Mouse (Mus musculus) heart, embryonic 14.5 days (tissue): Measurements from ENCODE around the gene Txndc9. TPM values are rescaled to one million over a fixed set of nuclear protein-coding genes. Genes with fewer than 3 reads are reported as not detected.

ENCODE experiments used
- ATAC-seq: fragments of 200-750 bp; cut with Nextera tagmentation; 2 replicates; pipeline ENCODE4 v1.8.0; 2017; ENCODE audit warnings: low read depth, moderate TSS enrichment; ENCODE audit not compliant: insufficient number of reproducible peaks, insufficient read depth, low FRiP score
- H3K27ac ChIP-seq, 2 experiments: fragments of 200-500 bp in 1 of 2; fragments of 300-500 bp in 1 of 2; sonication (generic) in 1 of 2; replicated peaks in 1 of 2; 2 replicates each; pipeline ENCODE4 v1.5.1; 2012 to 2014; ENCODE audit warnings: low read depth in 2 of 2, low read length in 2 of 2, control low read depth in 1 of 2, mild to moderate bottlenecking in 1 of 2, mixed read lengths in 1 of 2; ENCODE audit not compliant: control insufficient read depth in 1 of 2, insufficient read depth in 1 of 2
- H3K27me3 ChIP-seq: fragments of 300-500 bp; sonication (generic); 2 replicates; pipeline ENCODE4 v1.6.1; 2014; ENCODE audit warnings: mild to moderate bottlenecking, low read length, control low read depth; ENCODE audit not compliant: control insufficient read depth, insufficient read depth
- H3K36me3 ChIP-seq: fragments of 300-500 bp; sonication (generic); 2 replicates; pipeline ENCODE4 v1.6.1; 2014; ENCODE audit warnings: mild to moderate bottlenecking, control low read depth, low read length, mixed read lengths; ENCODE audit not compliant: control insufficient read depth, insufficient read depth
- H3K4me1 ChIP-seq, 2 experiments: fragments of 200-500 bp in 1 of 2; fragments of 300-500 bp in 1 of 2; sonication (generic) in 1 of 2; 2 replicates each; pipeline ENCODE4 v1.6.1; 2012 to 2014; ENCODE audit warnings: low read length in 2 of 2, control low read depth in 1 of 2, mixed read lengths in 1 of 2; ENCODE audit not compliant: control insufficient read depth in 2 of 2, insufficient read depth in 2 of 2
- H3K4me2 ChIP-seq: fragments of 300-500 bp; sonication (generic); 2 replicates; pipeline ENCODE4 v1.6.1; 2014; ENCODE audit warnings: mild to moderate bottlenecking, low read length
- H3K4me3 ChIP-seq, 2 experiments: fragments of 200-500 bp in 1 of 2; fragments of 300-500 bp in 1 of 2; sonication (generic) in 1 of 2; 2 replicates each; pipeline ENCODE4 v1.5.1; 2012 to 2014; ENCODE audit warnings: low read length in 2 of 2, mild to moderate bottlenecking in 2 of 2, control low read depth in 1 of 2, low read depth in 1 of 2, moderate library complexity in 1 of 2; ENCODE audit not compliant: control insufficient read depth in 1 of 2, insufficient read depth in 1 of 2
- H3K9ac ChIP-seq: fragments of 300-500 bp; sonication (generic); 2 replicates; pipeline ENCODE4 v1.6.1; 2014; ENCODE audit warnings: mild to moderate bottlenecking, low read length
- H3K9me3 ChIP-seq: fragments of 300-500 bp; sonication (generic); 2 replicates; pipeline ENCODE4 v1.6.1; 2016; ENCODE audit warnings: low read length, control low read depth; ENCODE audit not compliant: control insufficient read depth
- WGBS: fragments of 180-500 bp; shearing (Covaris S2); extraction: QIAGEN DNeasy Blood & Tissue Kit; methylation state at CpG from one replicate; pipeline ENCODE4 v1.1.7; 2014; 5-methylcytosine and 5-hydroxymethylcytosine counted together
- polyA plus RNA-seq: library from polyadenylated mRNA; unstranded; fragments of >200 nt; fragmentation: Nextera tagmentation; extraction: Ambion mirVana; gene quantifications from 2 replicates; pipeline ENCODE4 v1.2.1, GENCODE M21; 2014

The Txndc9 gene
- polyA plus RNA-seq, 1 experiment from 2014 or later = 107 TPM

DNA sequence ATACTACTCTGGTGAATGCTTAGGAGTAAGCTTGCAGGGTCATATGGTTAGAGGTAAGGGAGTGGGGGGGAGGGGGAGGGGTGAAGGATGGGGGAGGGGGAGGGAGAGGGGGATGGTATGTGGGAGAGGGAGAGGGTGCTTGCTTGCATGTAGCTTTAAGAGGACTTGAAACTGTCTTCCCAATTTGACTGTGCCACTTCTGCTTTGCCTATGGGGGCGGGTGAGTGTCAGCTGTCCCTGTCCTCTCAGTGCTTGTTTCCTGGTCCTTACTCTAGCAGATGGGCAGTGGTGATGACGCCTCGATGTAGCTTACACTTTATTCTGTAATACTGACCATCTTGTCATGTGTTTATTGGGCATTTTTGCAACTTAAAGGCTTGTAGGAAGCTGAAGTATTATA is 14.4 kb upstream of the Txndc9 start:
- Histone ChIP-seq H3K27me3 (no peaks in the 10 kb centered on the region), H3K4me2 (no peak overlapping the region), H3K4me3 (no peak overlapping the region), H3K27ac (no peak overlapping the region), H3K36me3 (no peaks in the 10 kb centered on the region), H3K4me1 (no peaks in the 10 kb centered on the region; a peak in 1 of 4 replicates), H3K9ac (no peak overlapping the region), H3K9me3 (no peaks in the 10 kb centered on the region)
- 76% methylated on average over 3 of the region's 3 CpGs for WGBS
- ATAC-seq = no peak

GRCm38 (mm10) chr1:38011647-38012046 is 14.0 kb upstream of the Txndc9 start:
- Histone ChIP-seq H3K27me3 (no peaks in the 10 kb centered on the region), H3K4me2 (no peak overlapping the region), H3K36me3 (no peaks in the 10 kb centered on the region), H3K4me3 (no peak overlapping the region), H3K9ac (no peak overlapping the region), H3K4me1 (no peaks in the 10 kb centered on the region; a peak in 1 of 4 replicates), H3K27ac (no peak overlapping the region), H3K9me3 (no peaks in the 10 kb centered on the region)
- WGBS = 66% methylated on average over 6 of the region's 6 CpGs
- no peak for ATAC-seq

DNA sequence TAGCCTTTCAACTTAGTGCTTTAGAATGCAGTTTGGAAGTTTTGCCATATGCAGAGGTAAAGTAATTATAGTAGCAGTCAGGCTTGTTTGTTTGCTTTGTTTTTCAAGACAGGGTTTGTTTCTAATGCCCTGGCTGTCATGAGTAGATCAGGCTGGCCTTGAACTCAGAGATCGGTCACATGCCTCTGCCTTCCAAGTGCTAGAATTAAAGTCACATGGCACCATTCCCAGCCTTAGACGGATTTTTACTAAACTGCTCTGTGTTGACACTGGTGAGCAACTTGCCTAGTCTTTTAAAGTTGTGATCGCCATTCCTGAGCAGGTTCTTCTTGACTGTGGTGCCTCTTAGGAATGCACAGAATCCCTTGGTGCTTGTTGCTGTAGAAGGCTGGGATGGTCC is 9.0 kb upstream of the Txndc9 start:
- no peaks in the 10 kb centered on the region for H3K27me3 ChIP-seq

GRCm38 (mm10) chr1:38003046-38003445 is 5.4 kb upstream of the Txndc9 start:
- no peaks in the 10 kb centered on the region for H3K36me3 ChIP-seq
- 83% methylated on average over 3 of the region's 3 CpGs for WGBS
- no peaks in the 10 kb centered on the region for H3K27me3 ChIP-seq
- no peaks in the 10 kb centered on the region for H3K9me3 ChIP-seq
- H3K9ac ChIP-seq = no peak overlapping the region
- no peak overlapping the region for H3K4me2 ChIP-seq
- no peak overlapping the region for H3K4me3 ChIP-seq
- no peak overlapping the region for H3K27ac ChIP-seq
- H3K4me1 ChIP-seq = peaks cover 0 to 11% of the 10 kb centered on the region in 2 experiments; a peak in 2 of 4 replicates
- no peak for ATAC-seq

More for the DNA sequence above, 9.0 kb upstream of the Txndc9 start:
- H3K4me1 ChIP-seq = no peaks in the 10 kb centered on the region
- H3K4me3 ChIP-seq = no peak overlapping the region
- H3K9ac ChIP-seq = no peak overlapping the region
- no peaks in the 10 kb centered on the region for H3K9me3 ChIP-seq
- H3K27ac ChIP-seq = no peak overlapping the region
- ATAC-seq = no peak
- H3K4me2 ChIP-seq = no peak overlapping the region
- 59% methylated on average over 3 of the region's 3 CpGs for WGBS
- no peaks in the 10 kb centered on the region for H3K36me3 ChIP-seq

DNA sequence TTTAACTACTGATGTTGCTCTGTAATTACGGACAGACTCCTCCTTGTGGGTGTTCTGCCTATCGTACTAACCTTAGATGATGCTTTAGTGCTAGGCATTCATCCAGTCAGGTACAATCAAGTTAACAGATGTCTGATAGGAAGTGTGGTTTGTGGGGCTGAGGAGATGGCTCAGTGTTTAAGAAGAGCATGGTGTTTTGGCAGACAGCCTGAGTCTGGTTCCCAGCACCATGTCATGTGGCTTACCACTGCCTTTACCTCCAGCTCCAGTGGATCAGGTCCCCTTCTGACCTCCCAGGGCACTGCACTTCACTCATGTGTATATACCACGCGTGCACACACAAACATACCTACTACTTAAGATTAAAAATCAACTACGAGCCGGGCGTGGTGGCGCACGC is 4.3 kb upstream of the Txndc9 start:
- Histone ChIP-seq H3K4me3 (no peak overlapping the region), H3K4me2 (no peak overlapping the region), H3K9ac (no peak overlapping the region), H3K4me1 (peaks cover 0 to 11% of the 10 kb centered on the region in 2 experiments; a peak in 2 of 4 replicates), H3K9me3 (no peaks in the 10 kb centered on the region), H3K27ac (no peak overlapping the region), H3K27me3 (no peaks in the 10 kb centered on the region), H3K36me3 (no peaks in the 10 kb centered on the region)
- no peak for ATAC-seq
- 90% methylated on average over 9 of the region's 9 CpGs for WGBS

- Histone ChIP-seq H3K9me3 (no peaks in the 10 kb centered on the region), H3K9ac (no peak overlapping the region), H3K4me1 (peaks cover 0 to 16% of the 10 kb centered on the region in 2 experiments; a peak in 2 of 4 replicates), H3K4me2 (no peak overlapping the region), H3K27me3 (no peaks in the 10 kb centered on the region), H3K36me3 (no peaks in the 10 kb centered on the region), H3K27ac (no peak overlapping the region), H3K4me3 (no peak overlapping the region)
- 72% methylated on average over 8 of the region's 8 CpGs for WGBS
- no peak for ATAC-seq
These were observed 3.2 kb upstream of the Txndc9 start for GRCm38 (mm10) chr1:38000844-38001243.

GRCm38 (mm10) chr1:37999552-37999951 is 1.9 kb upstream of the Txndc9 start:
- Histone ChIP-seq H3K4me1 (peaks cover 0 to 16% of the 10 kb centered on the region in 2 experiments; a peak in 2 of 4 replicates), H3K36me3 (peaks cover 11% of the 10 kb centered on the region), H3K4me3 (peak overlapping the region in 1 of 2 experiments; percentile 85; a peak in 2 of 4 replicates), H3K9me3 (no peaks in the 10 kb centered on the region), H3K27ac (no peak overlapping the region), H3K27me3 (no peaks in the 10 kb centered on the region), H3K9ac (no peak overlapping the region; the same call in 1 of the 2 replicates), H3K4me2 (no peak overlapping the region)
- 57% methylated on average over 3 of the region's 3 CpGs for WGBS
- ATAC-seq = no peak
